Mouse (Mus musculus): ENCODE results near the gene Ldb2.

Gene Ldb2

DNA sequence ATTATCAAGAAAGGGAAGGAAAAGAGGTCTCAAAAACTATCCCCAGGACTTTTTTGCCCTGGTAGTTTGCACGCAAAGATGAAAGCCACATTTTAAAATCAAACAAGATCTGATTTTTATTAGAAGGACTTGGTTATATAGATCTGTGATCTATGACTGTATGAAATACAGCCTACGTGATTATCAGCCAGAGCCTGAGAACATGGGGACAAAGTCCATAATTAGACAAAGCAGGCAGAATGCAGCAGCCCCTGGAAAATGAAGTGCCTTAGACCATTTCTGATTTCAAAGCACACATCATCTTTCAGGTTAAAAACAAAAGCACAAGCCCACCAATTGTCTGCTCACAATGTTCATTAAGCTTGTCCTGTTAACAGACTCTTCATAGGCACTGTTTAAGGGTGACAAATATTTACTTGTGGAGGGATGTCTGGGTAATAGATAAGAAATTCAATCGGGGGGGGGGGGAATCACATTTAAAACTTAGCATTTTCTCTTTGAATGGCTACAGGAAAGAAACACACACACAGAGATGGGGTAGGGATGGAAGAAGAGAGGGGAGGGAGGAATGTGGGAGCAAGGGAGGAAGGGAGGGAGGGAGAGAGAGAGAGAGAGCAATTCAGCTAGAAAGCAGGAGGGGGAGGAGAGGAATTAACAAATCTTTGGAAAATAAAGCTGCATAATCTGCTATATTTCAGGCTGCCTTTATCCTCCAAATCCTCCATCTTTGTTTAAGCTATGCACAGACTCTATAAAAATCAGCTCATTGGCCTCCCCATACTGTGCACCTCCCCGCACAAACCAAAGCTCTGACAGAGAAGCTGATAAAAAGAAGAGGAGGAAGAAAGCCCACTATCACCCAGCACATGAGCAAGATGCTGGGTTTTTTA lies 153.3 kb downstream of the Ldb2 start:
- no peak for DNase-seq (ENCODE audit: low read depth, low spot score)

DNA sequence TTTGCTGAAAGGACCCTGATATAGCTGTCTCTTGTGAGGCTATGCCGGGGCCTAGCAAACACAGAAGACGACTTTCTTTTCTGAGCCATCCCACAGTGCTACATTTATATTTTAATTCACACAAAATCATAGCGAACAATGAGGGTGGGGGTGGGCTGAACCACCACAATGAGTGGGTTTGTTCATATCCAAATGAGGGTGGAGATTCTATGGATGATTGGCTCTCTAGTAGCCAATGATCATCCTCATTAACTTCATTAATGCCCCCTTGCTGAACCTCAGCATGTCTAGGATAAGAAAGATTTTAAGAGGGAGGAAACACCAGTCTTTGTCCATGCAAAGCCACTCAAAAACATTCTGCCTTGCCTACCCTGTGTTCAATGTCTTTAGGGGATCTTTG lies 156.4 kb downstream of the Ldb2 start:
- DNase-seq (ENCODE audit: low read depth, low spot score), result no peak

DNA sequence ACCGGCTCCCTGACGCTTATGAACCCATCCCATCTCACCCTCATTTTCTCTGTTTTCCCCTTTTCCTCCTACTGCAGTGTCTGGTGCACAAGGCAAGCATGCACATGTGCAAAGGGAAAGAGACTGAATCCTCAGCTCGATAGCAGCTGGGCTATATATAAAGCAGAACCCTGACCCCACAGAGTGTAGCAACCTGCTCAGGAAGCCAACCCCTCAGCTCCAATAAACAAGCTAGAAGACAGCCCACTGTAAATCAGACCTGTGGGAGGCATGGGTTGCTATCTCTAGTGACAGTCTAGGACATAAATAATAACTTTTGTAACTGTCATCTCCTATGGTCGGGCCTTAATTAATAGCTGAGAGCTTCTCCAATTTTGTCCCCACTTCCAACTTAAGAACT lies 158.4 kb downstream of the Ldb2 start:
- DNase-seq (ENCODE audit: low read depth, low spot score), result no peak

DNA sequence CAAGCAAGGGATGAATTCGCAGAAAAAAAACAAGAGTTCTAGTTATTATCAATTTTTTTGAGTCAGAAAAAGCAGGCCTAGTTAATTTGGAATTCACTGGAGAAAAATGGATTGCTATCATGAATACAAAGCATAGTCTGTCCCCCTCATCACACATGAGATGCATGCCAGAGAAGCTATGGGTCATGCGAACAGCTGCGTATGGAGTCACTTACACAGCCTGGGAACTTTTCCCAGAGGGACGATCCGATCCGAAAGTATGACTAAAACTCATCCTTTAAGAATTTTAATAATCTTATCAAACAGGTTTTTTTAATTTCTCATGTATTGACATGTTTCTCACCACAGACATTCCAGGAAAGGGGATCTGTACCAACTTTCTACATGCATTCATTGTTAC lies 163.9 kb downstream of the Ldb2 start:
- no peak for DNase-seq (ENCODE audit: low read depth, low spot score)

DNA sequence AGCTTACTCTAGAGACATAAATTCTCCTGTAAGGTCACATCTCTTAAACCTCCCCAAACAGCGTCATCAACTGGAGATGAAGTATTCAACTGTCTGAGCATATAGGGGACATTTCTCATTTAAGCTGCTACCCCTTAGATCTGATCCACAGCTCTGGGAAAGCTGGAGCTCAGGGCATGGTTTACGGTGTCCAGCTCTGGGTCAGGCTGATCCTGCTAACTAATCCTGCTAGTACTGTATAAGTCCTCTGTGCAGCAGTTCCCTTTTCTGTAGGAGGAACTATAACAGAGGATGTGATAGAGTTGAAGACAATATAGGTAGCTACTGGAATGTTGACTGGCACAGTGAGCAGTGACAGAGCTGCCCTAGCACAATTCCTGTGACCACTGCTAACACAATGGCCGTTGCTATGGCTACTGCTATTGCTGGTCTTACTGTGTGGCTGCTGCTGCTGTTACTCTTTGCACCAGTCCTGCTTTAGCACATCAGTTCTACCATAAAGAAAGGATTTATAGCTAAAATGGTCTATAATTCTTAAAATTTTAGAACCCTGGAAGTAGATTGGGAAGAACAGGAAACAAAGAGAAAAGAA lies 170.3 kb downstream of the Ldb2 start:
- peak; percentile 39 for DNase-seq (ENCODE audit: low read depth, low spot score)

DNA sequence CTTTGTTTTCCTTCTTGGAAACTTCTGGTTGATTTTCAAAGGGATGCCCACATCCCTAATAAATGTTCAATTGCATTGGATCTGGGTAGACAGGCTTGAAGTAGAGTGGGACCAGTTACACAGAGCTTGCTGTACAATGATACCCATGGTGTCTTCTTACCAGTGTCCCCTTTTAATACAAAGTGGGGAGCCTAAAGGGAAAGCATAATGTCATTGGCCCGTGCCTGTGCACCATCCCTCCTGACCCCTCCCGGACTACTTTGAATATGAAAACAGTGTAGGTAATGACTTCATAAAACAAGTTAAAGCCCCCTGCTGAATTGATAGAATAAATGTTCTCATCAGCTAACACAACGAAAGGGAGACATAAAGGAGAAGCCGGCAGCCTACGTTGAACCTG lies 172.0 kb downstream of the Ldb2 start:
- no peak for DNase-seq (ENCODE audit: low read depth, low spot score)

DNA sequence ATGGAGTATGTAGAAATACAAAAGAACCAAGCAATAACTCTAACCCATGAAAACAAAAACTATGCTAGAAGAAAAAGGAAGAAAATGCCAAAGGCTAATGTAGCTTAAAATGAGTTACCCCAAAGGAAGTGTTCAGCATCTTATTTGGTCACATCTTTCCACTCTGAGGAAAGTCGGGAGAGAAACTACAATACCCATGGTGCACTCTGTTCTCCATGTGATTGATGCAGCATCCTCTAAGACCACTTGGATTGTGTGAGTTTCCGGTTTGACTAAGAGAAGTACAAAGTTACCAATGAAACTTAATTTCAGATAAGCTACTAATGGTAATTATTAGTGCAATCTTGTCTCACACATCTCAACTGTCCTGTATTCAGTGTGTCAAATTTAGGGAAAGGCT lies 172.6 kb downstream of the Ldb2 start:
- no peak for DNase-seq (ENCODE audit: low read depth, low spot score)

DNA sequence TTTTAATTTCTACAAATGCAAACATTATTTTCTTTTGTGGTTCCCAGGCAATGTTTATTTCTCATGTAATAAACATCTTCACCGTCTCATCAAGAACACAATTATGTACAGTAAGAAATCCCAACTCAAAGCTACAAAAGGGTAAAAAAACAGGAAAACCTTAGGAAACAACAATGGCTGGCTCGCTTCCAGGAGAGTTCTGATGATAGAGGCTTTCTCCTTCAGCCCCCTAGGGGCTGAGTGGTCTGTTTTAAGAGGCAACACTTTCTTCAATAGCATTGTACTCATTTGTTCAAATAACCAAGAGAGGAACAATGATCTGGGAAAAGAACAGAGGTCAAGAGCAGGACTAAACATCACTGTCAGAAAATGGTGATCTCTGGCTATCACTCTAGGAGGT lies 173.4 kb downstream of the Ldb2 start:
- DNase-seq (ENCODE audit: low read depth, low spot score), result no peak

DNA sequence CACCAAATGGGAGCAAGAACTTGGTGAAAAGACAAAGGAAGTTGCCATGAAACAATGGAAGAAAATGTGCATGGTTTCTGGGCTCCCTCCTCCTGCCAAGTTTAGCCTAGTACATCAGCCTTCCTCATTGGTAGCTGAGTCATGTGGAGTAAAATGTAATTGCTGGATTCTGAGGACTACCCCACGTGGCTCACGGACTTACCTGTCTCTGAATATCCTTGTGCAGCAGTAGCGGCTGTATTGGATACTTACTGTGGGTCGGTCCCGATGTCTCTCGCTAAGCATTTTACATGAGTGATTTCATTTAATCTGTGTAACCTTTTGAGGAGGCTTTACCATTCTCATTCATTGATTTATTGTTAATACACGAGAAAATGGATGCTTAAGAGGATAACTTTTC lies 183.8 kb downstream of the Ldb2 start:
- no peak for DNase-seq (ENCODE audit: low read depth, low spot score)

DNA sequence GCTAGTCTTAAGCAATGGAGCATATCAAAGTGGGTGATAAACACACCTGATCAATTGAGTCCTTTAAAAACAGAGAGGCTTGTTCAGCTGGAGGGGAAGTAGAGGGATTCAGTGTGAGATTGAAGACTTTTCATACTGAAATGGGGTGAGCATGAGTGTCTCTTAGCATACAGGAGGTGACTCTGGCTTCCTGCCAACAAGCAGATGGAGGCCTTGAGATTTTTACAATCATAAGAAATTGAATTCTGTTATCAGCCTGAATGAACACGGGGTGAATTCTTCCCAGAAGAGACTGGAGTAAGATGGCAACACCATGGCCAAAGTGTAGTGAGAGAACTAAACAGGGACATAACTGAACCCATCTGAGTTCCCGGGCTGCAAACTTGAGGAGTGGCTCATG lies 190.6 kb downstream of the Ldb2 start:
- DNase-seq (ENCODE audit: low read depth, low spot score), result no peak

DNA sequence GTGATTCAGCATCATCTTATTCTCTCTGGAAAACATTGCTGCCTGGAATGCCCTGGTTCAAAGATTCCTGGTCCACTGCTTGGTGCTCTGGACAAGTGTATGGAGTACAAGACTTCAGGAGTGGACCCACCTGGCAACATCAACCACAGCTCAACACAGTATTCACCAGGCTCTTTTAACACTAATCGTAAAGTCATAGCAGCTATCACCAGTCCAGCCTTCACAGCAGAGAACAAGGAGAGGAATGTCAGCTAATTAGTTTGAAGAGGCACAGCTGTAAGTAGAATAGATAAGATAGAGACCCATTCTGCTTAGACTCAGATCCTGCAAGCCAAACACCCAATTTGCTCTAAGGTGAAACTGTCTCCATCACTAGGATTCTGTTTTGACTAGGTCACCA lies 198.1 kb downstream of the Ldb2 start:
- DNase-seq (ENCODE audit: low read depth, low spot score), result no peak

DNA sequence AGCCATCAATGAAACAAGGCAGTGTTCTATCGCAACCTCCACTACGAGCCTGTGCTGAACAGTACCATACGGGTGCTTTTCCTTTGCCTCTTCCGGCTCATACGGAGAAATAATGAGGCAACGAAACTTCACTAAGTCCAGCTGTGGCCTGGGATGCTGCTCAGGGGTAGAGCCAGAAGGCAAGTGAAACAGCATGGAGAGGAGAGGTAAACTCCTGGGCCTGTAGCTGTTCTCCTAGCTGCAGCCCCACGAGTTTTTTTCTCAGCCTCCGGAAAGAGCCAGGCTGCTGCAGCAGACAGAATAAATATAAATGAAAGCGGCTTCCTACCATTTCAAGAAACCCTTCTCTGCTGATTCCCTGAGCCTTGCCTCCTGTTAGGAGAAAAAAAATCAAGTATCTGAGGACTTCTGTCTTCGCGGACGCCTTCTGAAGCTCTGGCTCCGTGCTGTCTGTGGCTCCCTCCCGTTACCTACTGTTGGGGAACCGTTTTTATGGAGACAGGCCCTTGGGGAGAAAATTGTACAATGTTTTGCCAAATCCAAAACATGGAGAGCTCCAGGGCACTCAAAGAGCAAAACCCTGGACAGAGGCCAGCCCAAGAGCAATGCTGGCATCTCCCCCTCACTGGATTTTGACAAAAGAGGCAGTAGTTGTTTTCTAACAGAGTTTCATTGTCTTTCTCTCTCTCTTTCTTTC lies 205.8 kb downstream of the Ldb2 start:
- DNase-seq (ENCODE audit: low read depth, low spot score), result no peak

DNA sequence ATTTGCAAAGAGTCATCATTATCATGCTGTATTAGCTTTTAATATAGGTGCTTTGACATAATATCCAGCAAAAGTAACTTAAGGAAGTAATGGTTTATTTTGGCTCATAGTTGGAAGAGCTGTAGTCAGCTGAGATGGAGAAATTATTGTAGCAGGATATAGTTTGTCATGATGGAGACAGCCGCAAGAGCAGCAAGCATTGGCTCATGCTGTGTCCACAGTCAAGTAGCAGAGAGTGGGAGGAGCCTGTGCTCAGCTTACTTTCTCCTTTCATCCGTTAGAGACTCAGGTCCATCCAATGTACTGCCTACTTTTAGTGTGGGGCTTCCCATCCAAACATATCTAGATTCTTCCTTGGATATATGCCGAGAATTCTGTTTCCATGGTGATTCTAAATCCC lies 208.7 kb downstream of the Ldb2 start:
- no peak for DNase-seq (ENCODE audit: low read depth, low spot score)

DNA sequence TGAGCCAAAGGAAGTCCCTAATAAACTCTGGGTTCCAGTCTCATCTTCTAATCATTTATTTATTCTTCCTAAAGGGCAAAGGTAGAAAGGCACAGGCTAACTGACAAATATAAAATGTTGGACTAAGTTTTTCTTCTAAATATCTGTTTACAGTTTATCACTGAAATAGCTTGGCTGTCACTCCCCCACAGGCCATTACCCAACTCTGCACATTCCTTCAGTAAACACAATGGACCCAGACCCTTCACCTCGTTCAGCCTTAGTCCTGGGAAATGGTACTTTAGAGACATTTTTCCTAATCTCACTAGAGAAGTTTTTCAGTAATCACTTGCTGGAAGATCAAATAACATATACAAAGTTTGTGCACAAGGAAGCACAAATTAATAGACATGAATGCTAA lies 210.2 kb downstream of the Ldb2 start:
- DNase-seq (ENCODE audit: low read depth, low spot score), result no peak

DNA sequence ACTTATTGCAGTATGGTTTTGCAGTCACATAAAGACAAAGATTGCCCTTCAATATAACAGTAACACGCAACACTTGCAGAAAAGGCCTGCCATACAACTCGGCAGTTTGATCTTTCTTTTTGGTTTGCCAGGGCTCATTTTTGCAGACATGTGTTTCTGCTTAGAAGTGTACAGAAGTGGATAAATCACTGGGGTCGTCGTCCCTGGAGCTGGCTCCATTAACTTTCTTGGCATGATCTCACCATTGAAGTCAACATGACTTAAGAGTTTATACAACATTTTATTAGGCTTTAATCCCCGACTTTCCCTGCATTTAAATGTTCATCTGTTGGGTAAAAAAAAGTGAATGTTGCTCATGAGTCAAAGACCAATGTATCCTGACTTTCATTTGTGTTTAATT lies 212.9 kb downstream of the Ldb2 start:
- peak; percentile 69 for DNase-seq (ENCODE audit: low read depth, low spot score)

DNA sequence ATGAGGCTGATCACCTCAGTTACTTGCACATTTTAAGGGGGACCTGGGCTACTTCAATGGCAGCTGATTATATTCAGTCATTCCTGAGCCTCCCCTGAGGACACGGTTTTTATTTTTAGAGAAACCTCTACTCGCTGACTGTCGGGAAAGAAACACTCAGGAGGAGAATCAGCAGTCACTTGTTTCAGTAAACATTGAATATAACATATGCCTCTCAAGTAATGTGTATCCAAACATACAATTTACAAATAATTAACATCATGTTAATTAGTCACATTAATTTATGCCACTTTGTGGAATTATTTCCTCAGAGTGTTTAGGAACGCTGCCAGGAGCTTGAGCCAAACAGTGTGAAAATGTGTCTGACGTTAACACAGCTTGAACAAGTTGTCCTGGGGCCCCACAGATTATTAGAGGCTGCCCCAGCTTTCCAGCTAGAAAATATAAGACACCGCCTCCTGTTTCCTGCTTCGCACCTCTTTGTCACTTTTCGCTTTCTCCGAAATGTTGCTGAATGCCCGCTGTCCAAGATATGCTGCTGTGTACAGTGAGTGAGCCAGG lies 219.5 kb downstream of the Ldb2 start:
- no peak for DNase-seq (ENCODE audit: low read depth, low spot score)

DNA sequence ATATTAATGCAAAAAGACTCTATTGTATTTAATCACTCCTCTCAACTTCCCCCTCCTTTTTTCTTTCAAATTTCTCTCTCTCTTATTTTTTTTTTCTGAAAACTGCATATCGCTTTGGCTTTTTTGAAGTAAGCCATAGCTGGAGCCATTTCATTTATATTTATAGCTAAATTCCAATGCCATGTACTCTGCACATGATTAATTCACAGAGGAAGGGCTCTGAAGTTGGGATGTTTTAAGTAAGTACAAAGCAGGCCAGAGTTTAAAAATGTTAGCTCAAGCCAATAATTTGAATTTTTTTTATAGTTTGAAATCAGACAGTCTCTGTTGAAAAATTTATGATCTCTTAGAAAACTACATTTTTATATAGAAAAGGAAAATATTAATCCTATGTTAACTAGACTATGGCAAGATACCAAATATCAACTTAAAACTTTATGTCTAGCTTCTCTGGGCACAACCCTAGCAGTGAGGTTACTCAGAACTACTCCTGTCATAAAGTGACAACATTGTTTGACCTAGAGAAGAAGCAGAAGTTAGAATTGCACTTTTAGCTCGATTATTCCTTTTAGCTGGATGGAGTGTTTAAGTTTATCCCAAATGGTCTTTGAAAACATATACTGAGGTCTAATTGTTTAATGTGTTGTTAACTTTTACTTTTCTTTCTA lies 222.7 kb downstream of the Ldb2 start:
- no peak for DNase-seq (ENCODE audit: low read depth, low spot score)

DNA sequence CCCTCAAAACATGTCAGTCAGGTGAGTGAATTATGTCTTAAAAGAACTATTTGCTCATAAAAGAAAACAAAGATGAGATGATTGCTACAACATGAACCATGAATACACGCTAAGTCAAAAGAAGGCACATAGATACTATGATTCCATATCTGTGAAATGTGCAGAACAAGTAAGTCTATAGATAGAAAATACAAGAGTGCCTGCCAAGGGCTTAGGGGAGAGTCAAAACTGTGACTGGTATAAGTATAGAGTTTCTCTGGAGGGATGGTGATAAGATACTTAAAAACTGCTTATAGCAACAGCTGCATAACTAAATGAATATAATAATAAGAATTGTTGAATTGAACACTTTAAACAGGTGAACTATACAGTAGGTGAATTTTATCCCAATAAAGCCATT lies 224.8 kb downstream of the Ldb2 start:
- no peak for DNase-seq (ENCODE audit: low read depth, low spot score)

DNA sequence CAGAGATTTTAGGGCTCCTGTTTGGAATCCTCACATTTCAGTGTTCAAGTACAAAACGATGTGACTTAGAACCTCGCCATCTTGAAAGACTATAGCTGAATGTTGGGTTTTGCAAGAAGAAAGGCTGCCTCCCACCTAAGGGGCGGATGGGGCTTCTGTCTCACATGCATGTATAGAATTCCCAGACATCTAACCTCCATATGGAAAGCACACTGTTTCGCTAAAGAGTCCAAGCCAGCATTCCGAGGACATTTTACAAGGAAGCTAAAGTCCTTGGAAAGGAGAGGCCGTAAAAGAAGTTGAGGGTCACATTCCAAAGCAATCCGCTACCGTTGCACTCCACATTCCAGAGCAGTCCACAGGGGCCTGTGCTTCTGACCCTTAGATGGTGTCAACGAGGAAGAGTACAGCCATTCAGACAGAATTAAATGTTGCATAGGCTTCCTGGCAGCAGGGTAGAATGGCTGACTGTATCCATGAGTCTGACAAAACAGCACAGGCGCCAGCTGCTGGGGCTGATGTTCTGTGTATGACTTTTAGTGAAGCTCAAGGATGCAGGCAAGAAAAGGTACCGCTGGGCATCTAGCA lies 245.6 kb downstream of the Ldb2 start:
- DNase-seq (ENCODE audit: low read depth, low spot score), result peak; percentile 71

DNA sequence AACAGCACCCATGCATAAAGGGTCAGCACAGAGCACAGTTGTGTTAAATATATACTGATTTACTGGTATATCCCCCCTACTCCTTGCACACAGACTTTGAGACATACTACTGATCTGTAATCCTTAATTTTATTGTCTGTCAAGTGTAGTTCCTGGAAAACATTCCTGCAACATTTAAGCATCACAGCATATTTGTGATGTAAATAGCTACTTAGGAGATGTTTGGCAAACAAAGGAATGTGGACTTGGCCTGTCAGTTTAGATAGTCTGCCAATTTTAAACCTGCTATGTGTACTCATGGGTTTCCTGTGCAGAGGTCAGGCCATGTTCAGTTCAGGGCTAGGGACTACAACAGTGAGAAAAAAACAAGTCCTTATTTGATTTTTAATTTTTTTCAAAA lies 246.3 kb downstream of the Ldb2 start:
- no peak for DNase-seq (ENCODE audit: low read depth, low spot score)

DNA sequence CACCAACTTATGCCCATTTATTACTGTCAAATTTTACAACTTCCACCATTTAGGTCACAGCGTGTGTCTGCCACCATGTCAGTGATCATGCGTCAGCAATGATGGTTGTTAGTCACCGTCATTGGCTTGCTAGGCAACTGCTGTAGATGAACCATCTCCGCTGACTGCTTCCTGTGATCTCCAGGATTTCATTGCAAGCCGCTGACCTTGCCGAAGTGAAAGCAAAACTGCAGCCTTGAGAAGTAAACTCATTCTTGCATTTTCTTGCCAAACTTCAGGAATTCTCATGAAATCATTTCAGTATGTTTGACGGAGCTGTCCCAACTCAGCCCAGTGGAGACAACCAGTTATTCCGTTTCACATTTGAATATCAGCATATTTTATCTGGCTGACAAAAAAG lies 247.4 kb downstream of the Ldb2 start:
- no peak for DNase-seq (ENCODE audit: low read depth, low spot score)

DNA sequence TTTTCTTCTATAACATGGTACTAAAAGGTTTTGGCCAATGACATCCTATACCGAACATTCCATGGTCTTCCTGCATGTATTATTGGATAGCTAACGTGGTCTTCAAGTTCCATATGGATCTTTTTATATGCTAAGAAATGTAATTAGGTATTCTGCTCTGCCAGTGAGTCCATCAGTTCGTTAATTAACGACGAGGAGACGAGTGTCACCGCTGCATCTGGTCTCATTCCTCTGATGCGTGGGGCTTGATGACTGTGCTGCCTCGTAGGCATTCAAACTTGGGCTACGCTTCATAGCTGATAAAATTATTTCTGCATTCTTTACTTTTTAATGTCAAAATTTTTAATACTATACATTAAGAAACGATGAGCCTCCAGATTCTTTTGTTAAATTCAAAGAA lies 251.0 kb downstream of the Ldb2 start:
- no peak for DNase-seq (ENCODE audit: low read depth, low spot score)
